Mouse (Mus musculus) limb, embryonic 11.5 days (tissue): Measurements from ENCODE around the gene Slc17a3. TPM values are rescaled to one million over a fixed set of nuclear protein-coding genes. Genes with fewer than 3 reads are reported as not detected.

ENCODE experiments used
- polyA plus RNA-seq: library from polyadenylated mRNA; unstranded; fragments of >200 nt; fragmentation: Nextera tagmentation; extraction: Ambion mirVana; gene quantifications from 2 replicates; pipeline ENCODE4 v1.2.1, GENCODE M21; 2014

The Slc17a3 gene
- polyA plus RNA-seq, 1 experiment from 2014 or later: not detected

Other genes starting within 250 kb of the Slc17a3 start
- 3.1 and 3.9 TPM in 2 replicates for gene Hist1h2be, start 218.3 kb upstream of the Slc17a3 start, polyA plus RNA-seq
- gene Hist1h1e, start 216.9 kb upstream of the Slc17a3 start, polyA plus RNA-seq: 20.3 and 24.6 TPM in 2 replicates
- 0.96 and 1.0 TPM in 2 replicates for gene Hist1h2ac, start 155.5 kb upstream of the Slc17a3 start, polyA plus RNA-seq
- gene Hist1h2bc, start 155.2 kb upstream of the Slc17a3 start, polyA plus RNA-seq: 19.9 and 21.1 TPM in 2 replicates
- 0.28 TPM in 1 of 2 replicates, not detected in the other for gene Hist1h1t, start 143.6 kb upstream of the Slc17a3 start, polyA plus RNA-seq
- gene Hist1h4c, start 141.0 kb upstream of the Slc17a3 start, polyA plus RNA-seq: 6.6 and 7.9 TPM in 2 replicates
- 2.1 and 3.7 TPM in 2 replicates for gene Hfe, start 128.6 kb upstream of the Slc17a3 start, polyA plus RNA-seq
- 15.4 and 16.6 TPM in 2 replicates for gene Hist1h1c, start 100.6 kb upstream of the Slc17a3 start, polyA plus RNA-seq
- gene Hist1h3c, start 93.8 kb upstream of the Slc17a3 start, polyA plus RNA-seq: 13.3 and 14.0 TPM in 2 replicates
- gene Hist1h2bb, start 92.7 kb upstream of the Slc17a3 start, polyA plus RNA-seq: 1.7 and 3.4 TPM in 2 replicates
- 63.8 and 65.5 TPM in 2 replicates for gene Hist1h2ab, start 88.3 kb upstream of the Slc17a3 start, polyA plus RNA-seq
- 7.5 and 12.0 TPM in 2 replicates for gene Hist1h3b, start 87.2 kb upstream of the Slc17a3 start, polyA plus RNA-seq
- 6.3 and 7.9 TPM in 2 replicates for gene Hist1h4b, start 82.4 kb upstream of the Slc17a3 start, polyA plus RNA-seq
- gene Hist1h4a, start 78.2 kb upstream of the Slc17a3 start, polyA plus RNA-seq: 0.35 and 0.78 TPM in 2 replicates
- 5.1 and 5.4 TPM in 2 replicates for gene Hist1h3a, start 77.0 kb upstream of the Slc17a3 start, polyA plus RNA-seq
- 2.8 and 4.1 TPM in 2 replicates for gene Hist1h1a, start 75.8 kb upstream of the Slc17a3 start, polyA plus RNA-seq
- gene Trim38, start 69.5 kb upstream of the Slc17a3 start, polyA plus RNA-seq: 0.30 TPM in 1 of 2 replicates, not detected in the other
- not detected in 2 replicates for gene Slc17a2, start 32.4 kb upstream of the Slc17a3 start, polyA plus RNA-seq
- gene Slc17a1, start 28.3 kb downstream of the Slc17a3 start, polyA plus RNA-seq: not detected in 2 replicates
- not detected in 2 replicates for gene Slc17a4, start 75.6 kb downstream of the Slc17a3 start, polyA plus RNA-seq
- not detected in 2 replicates for gene Hist1h2ba, start 94.7 kb downstream of the Slc17a3 start, polyA plus RNA-seq
- gene Hist1h2aa, start 95.0 kb downstream of the Slc17a3 start, polyA plus RNA-seq: not detected in 2 replicates
- gene Scgn, start 151.8 kb downstream of the Slc17a3 start, polyA plus RNA-seq: not detected in 2 replicates